ENCODE assay signal across 31 mouse cellular contexts in genomic region chr3:130378626-130379025, GRCm38 (mm10).
DNase-seq lines count a peak whose midpoint lies in the region; ATAC-seq and TF ChIP-seq lines count a peak whose summit lies in the region.
"Had no signal": no experiment of that assay in that cellular context is flagged by ENCODE, and none has a peak within 500 bp of the region (broad histone marks: within the 10 kb centered on the region; RNA-seq: fewer than 3 reads in every experiment).

No protein-coding gene starts in this region.

- no peak overlapping the region for H3K9ac ChIP-seq in forebrain, embryonic 12.5 days
- no peak overlapping the region for H3K9ac ChIP-seq in forebrain, embryonic 16.5 days (replicated peaks; ENCODE audit: low read depth, low read length)
- no peak overlapping the region for H3K9ac ChIP-seq in lung, embryonic 14.5 days
- H3K9ac ChIP-seq: embryonic facial prominence, embryonic 15.5 days; forebrain, embryonic 15.5 days; hindbrain, embryonic 12.5 days; limb, embryonic 15.5 days; liver, embryonic 15.5 days had no signal

- H3K27ac ChIP-seq in forebrain, embryonic 12.5 days: no peak overlapping the region
- no peak overlapping the region for H3K27ac ChIP-seq in forebrain, embryonic 16.5 days (ENCODE audit: low read length)
- H3K27ac ChIP-seq in lung, embryonic 14.5 days (ENCODE audit: low read depth): peak overlapping the region; percentile 70
- H3K27ac ChIP-seq: embryonic facial prominence, embryonic 15.5 days; forebrain, embryonic 15.5 days; gastrocnemius, adult 2 months; hindbrain, embryonic 12.5 days; limb, embryonic 10.5 days; limb, embryonic 15.5 days; liver, embryonic 15.5 days had no signal

- H3K4me2 ChIP-seq in forebrain, embryonic 12.5 days: no peak overlapping the region
- H3K4me2 ChIP-seq in forebrain, embryonic 16.5 days (ENCODE audit: low read length): no peak overlapping the region
- H3K4me2 ChIP-seq in lung, embryonic 14.5 days: no peak overlapping the region
- H3K4me2 ChIP-seq: embryonic facial prominence, embryonic 15.5 days; forebrain, embryonic 15.5 days; hindbrain, embryonic 12.5 days; limb, embryonic 15.5 days; liver, embryonic 15.5 days had no signal

- no peak for DNase-seq in lung, embryonic 14.5 days
- no peak for DNase-seq in lung, postnatal 4 days
- DNase-seq in Muller cell, postnatal 12 days (ENCODE audit: inconsistent ontology term): peak; percentile 16
- peak; percentile 11 for DNase-seq in brain, embryonic 14.5 days (ENCODE audit: low read depth)
- no peak for DNase-seq in gastrocnemius, postnatal 4 days (ENCODE audit: low spot score in 2 of 2)
- DNase-seq: adrenal gland, adult 2 months; adrenal gland, postnatal 36 days; B cell, adult 2 months; cerebellum, adult 2 months; cerebellum, postnatal 14 days; gastrocnemius, adult 2 months; gastrocnemius, postnatal 36 days; heart, postnatal 14 days; kidney, adult 9 months; kidney, postnatal 10 days; lung, postnatal 36 days; midbrain, embryonic 14.5 days; spleen, adult 18-20 months; thymus, adult 18-20 months; thymus, postnatal 25 days had no signal

- no peak for TF ChIP-seq POLR2A in brain, embryonic 14.5 days (IDR thresholded peaks at IDR 0.05; ENCODE audit: borderline replicate concordance, extremely low read depth, insufficient read depth, insufficient read length, poor library complexity, severe bottlenecking)

- ATAC-seq in forebrain, embryonic 12.5 days (ENCODE audit: low FRiP score): peak; percentile 60; the same call in 1 of the 2 replicates
- ATAC-seq in forebrain, embryonic 16.5 days: no peak
- ATAC-seq in lung, embryonic 14.5 days (ENCODE audit: insufficient read depth): peak; percentile 63; the same call in 1 of the 2 replicates
- ATAC-seq: activated CD4-positive, CD25-positive, alpha-beta regulatory T cell, adult 4 months; forebrain, embryonic 15.5 days; intestine, postnatal 0 days had no signal

- WGBS in forebrain, embryonic 12.5 days: 46% methylated on average over 9 of the region's 9 CpGs
- 54% methylated on average over 9 of the region's 9 CpGs for WGBS in forebrain, embryonic 16.5 days
- 51% methylated on average over 9 of the region's 9 CpGs for WGBS in lung, embryonic 14.5 days

- TF ChIP-seq CTCF in lung, embryonic 14.5 days (IDR thresholded peaks at IDR 0.05; ENCODE audit: low read depth): no peak
- no peak for TF ChIP-seq CTCF in brain, embryonic 14.5 days (IDR thresholded peaks at IDR 0.05; ENCODE audit: borderline replicate concordance, extremely low read depth, insufficient read depth, insufficient read length)

- no peaks in the 10 kb centered on the region for H3K36me3 ChIP-seq in forebrain, embryonic 12.5 days (replicated peaks)
- H3K36me3 ChIP-seq in forebrain, embryonic 16.5 days (ENCODE audit: control insufficient read depth, insufficient read depth): no peaks in the 10 kb centered on the region
- no peaks in the 10 kb centered on the region for H3K36me3 ChIP-seq in lung, embryonic 14.5 days (ENCODE audit: insufficient read depth)
- H3K36me3 ChIP-seq: embryonic facial prominence, embryonic 15.5 days; forebrain, embryonic 15.5 days; hindbrain, embryonic 12.5 days; limb, embryonic 10.5 days; limb, embryonic 15.5 days; liver, embryonic 15.5 days had no signal

- no peak overlapping the region for H3K4me3 ChIP-seq in forebrain, embryonic 12.5 days (replicated peaks)
- no peak overlapping the region for H3K4me3 ChIP-seq in forebrain, embryonic 16.5 days (replicated peaks; ENCODE audit: low read length)
- H3K4me3 ChIP-seq in lung, embryonic 14.5 days (ENCODE audit: low read depth, low read length): no peak overlapping the region
- H3K4me3 ChIP-seq: embryonic facial prominence, embryonic 15.5 days; forebrain, embryonic 15.5 days; gastrocnemius, adult 2 months; hindbrain, embryonic 12.5 days; limb, embryonic 10.5 days; limb, embryonic 15.5 days; liver, embryonic 15.5 days; megakaryocyte, embryonic 14.5 days had no signal

- no peaks in the 10 kb centered on the region for H3K9me3 ChIP-seq in forebrain, embryonic 12.5 days
- no peaks in the 10 kb centered on the region for H3K9me3 ChIP-seq in forebrain, embryonic 16.5 days (ENCODE audit: control insufficient read depth, low read length)
- no peaks in the 10 kb centered on the region for H3K9me3 ChIP-seq in lung, embryonic 14.5 days (ENCODE audit: low read depth, low read length)
- H3K9me3 ChIP-seq: embryonic facial prominence, embryonic 15.5 days; forebrain, embryonic 15.5 days; hindbrain, embryonic 12.5 days; limb, embryonic 10.5 days; limb, embryonic 15.5 days; liver, embryonic 15.5 days had no signal

- peaks cover 8% of the 10 kb centered on the region; the same call in 1 of the 2 replicates for H3K4me1 ChIP-seq in forebrain, embryonic 12.5 days
- H3K4me1 ChIP-seq in forebrain, embryonic 16.5 days (replicated peaks; ENCODE audit: control insufficient read depth, insufficient read depth, low read length): no peaks in the 10 kb centered on the region
- H3K4me1 ChIP-seq in lung, embryonic 14.5 days (ENCODE audit: insufficient read depth): 0 out of 2 replicates have a peak, but pooled peaks cover 3% of the 10 kb centered on the region
- H3K4me1 ChIP-seq: embryonic facial prominence, embryonic 15.5 days; forebrain, embryonic 15.5 days; limb, embryonic 15.5 days; liver, embryonic 15.5 days; megakaryocyte, embryonic 14.5 days had no signal

- H3K27me3 ChIP-seq in forebrain, embryonic 12.5 days: no peaks in the 10 kb centered on the region
- no peaks in the 10 kb centered on the region for H3K27me3 ChIP-seq in forebrain, embryonic 16.5 days (replicated peaks; ENCODE audit: control insufficient read depth, insufficient read depth, low read length)
- no peaks in the 10 kb centered on the region for H3K27me3 ChIP-seq in lung, embryonic 14.5 days (ENCODE audit: insufficient read depth, low read length)
- H3K27me3 ChIP-seq: embryonic facial prominence, embryonic 15.5 days; forebrain, embryonic 15.5 days; hindbrain, embryonic 12.5 days; limb, embryonic 15.5 days; liver, embryonic 15.5 days; megakaryocyte, embryonic 14.5 days had no signal

Comparison
In these comparisons a context has a peak if more than half of its experiments do, and no peak if none do; other contexts are left out.
1. DNase-seq: peak in Muller cell, postnatal 12 days (single experiment) and brain, embryonic 14.5 days (single experiment); none in lung, embryonic 14.5 days (single experiment), lung, postnatal 4 days (0 of 2) and gastrocnemius, postnatal 4 days (0 of 2).